Mouse (Mus musculus) embryo, embryonic 11.5 days (tissue): ENCODE data around the gene Amz2.
A peak's percentile ranks its signal among the peaks of the same experiment; 100 is the strongest.
"Not testable (repeated sequence)": the region's sequence is repeated elsewhere in the genome, so short reads cannot be mapped to it uniquely, and the experiment has no call there.

Experiments
- DNase-seq: peaks from one replicate; pipeline ENCODE4 v3.0.0-alpha.2; 2012; ENCODE audit warnings: low read depth, low spot score

The Amz2 gene

DNA sequence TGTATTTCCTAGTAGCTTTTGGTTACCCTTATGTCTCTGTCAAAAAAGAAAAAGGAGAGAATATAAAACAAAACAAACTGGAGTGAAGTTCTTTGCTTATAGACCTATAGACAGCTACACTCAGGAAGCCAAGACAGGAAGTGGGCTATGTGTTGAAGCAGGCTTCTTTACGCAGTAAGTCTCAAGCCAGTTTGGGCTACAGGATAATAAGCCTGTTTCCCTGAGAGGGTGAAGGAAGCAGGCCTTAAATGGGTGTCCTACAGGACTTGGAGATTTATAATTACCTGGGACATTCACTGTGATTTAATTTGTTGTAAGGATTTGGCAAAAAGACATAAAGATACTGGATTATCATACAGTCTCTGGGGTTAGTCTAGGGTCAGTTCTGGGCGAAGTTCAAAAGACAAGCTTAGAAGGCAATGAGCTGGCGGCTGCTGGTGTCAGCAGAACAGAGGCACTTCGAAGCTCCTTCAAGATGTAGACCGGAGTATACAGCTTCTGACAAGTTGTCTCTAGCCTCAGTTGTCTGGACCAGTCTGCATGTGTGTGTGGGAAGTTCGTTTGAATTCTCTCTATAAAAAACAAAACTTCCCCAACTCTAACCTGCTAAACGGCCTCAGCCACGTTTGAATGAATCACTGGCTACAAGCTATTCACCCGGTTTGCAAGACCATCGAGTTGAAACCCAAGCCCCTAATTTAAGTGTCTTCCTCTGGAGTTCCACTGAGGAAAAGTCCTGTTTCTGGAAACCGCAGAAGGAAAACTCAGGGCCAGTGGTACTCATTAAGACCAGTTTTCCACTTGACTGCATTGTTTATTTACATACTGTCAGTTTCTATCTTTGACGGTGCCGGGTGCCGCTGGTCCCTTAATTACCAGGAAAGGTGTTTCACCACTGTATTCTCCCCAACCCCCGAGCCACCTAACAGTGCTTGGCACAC, 45.4 kb downstream of the Amz2 start:
- no peak for DNase-seq

DNA sequence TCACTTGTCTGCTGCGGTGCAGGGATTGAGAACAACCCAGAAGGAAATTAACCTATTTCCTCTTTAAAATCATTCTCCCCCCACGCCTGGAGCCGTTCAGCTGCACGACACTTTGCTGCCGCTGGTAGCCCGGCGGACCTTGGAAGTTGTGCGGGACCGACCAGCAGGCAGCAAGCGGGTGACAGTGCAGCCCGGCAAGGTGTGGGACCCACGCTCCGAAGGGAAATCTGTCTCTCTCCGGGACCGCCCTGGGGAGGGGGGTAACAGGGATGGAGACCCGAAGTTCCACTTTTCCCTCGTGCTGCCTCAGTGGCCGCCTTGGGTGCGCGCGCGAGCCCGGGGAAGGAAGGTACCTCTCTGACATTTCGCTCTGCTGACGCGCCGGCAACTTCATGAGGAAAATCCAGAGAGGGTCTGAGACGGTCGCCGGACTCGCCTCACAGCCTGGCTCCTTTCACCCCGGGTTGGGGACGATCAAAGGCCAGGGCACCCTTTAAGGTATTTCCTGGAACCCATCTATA, 46.5 kb downstream of the Amz2 start:
- DNase-seq, result no peak

DNA sequence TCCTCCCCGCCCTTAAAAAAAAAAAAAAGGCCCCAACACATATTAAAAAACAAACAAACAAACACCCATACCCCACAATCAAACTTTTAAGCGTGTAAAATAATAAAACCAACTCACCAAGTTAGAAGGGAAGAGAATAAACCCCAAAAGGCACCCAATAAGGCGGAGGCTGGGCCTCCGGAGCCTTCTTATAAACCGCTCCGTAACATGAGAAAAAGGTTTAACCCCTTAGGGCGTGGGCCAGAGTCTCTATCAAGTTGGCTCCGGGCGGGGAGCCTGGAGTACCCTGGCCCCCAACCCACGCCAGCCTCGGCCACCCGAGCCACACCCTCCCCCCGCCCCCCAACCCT, 47.0 kb downstream of the Amz2 start:
- no peak for DNase-seq

DNA sequence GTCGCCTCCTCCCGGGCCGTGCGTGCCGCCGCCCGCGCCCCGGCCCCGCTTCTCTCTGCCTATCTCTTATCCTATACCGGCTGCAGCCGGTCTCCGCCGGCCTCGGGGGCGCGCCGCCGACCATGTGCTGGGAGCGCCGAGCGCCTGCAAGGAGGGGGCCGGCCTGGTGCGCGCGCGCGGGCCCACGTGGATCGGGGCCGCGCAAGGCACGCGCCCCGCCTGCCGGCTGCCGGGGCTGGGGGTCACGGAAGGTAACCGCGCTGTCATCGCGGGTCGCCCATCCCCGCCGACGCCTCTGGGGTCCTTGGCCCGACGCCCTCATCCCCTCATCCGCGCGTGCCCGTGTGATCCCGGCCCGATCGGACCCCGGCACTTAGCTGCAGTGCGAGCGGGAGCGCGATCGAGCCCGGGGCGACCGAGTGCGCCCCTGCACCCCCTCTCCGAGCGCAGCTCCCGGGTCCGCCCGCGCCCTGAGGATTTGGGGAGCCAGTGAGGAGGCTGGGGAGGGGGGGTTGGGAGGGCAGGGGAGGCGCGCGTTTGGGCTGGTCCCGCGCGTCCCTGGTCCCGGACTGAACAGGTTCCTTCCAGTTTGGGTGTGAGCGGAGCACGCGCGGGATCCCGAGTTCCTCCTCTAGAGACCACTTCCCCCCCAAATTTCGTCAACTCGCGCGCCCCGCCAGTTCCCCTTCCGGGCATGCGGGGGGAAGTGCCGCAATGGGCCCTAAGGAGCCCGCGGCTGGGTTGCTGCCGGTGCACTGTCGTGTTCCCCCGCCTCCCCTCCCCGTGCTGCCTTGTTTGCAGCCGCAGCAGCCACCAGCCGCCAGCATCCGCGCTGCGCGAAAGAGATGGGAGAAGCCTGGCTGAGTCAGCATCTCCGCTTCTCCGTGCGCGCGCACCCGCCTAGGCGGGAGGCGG, 47.7 kb downstream of the Amz2 start, which contains the start of the genes Arsg and Slc16a6:
Arsg (plus strand) TSS at position 204 of the 915 bp plus-strand sequence.
Slc16a6 (minus strand) TSS at position 428 of the 915 bp plus-strand sequence.
- peak; percentile 72 for DNase-seq

DNA sequence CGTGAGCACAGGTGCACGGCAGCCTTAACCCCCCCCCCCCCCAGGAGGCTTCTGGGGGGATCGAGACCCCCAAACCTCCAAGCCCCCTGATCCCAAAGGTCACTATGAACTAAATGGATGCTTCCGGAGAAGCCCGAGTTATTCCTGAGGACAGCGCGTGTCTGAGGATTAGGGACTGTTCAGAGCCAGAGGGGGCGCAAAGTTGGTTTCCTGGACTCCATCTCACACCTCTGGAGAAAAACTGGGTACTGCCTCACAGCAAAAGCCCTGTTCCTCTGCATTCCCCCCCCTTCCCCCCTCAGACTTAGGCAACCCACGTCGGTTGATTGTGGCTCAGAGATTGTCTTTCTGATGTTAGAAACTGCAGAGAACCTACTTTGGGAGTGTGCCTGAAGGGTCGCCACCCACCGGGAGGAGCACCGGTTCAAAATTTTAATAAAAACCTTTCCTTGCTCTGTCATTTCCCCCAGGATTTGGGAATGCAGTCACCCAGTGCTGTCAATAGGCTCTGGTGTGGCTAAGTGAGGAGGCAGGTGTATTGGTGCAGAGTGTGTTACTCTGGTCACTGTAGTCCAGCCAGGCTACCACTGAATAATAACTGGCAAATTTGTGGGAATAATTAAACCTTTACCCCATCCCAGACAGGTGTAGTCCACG, 48.5 kb downstream of the Amz2 start:
- DNase-seq, result no peak

GRCm38 (mm10) chr11:109474836-109475235, 49.1 kb downstream of the Amz2 start:
- DNase-seq, result no peak

GRCm38 (mm10) chr11:109475717-109476116, 50.0 kb downstream of the Amz2 start:
- no peak for DNase-seq

DNA sequence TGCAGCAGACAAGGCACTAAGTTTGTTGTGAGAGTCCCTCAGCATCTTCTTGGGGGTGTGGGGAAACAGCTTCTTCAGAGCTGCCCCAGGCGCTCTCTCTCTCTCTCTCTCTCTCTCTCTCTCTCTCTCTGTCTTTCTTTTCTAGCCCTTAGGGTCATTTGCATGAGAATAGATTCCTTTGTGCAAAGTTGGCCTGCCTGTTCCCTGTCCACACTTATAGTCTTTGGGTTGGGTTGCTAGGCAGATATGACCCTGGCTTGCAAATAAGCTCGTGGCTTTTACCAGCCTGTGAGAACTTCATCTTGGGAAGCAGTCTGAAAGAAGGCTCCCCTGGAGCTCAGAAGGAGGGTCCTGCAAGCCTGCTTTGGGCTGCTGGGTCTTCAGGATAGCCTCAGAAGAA, 50.5 kb downstream of the Amz2 start:
- no peak for DNase-seq

- no peak for DNase-seq
Observed at GRCm38 (mm10) chr11:109476653-109477052, 50.9 kb downstream of the Amz2 start.

GRCm38 (mm10) chr11:109477606-109478380, 52.0 kb downstream of the Amz2 start:
- no peak for DNase-seq

DNA sequence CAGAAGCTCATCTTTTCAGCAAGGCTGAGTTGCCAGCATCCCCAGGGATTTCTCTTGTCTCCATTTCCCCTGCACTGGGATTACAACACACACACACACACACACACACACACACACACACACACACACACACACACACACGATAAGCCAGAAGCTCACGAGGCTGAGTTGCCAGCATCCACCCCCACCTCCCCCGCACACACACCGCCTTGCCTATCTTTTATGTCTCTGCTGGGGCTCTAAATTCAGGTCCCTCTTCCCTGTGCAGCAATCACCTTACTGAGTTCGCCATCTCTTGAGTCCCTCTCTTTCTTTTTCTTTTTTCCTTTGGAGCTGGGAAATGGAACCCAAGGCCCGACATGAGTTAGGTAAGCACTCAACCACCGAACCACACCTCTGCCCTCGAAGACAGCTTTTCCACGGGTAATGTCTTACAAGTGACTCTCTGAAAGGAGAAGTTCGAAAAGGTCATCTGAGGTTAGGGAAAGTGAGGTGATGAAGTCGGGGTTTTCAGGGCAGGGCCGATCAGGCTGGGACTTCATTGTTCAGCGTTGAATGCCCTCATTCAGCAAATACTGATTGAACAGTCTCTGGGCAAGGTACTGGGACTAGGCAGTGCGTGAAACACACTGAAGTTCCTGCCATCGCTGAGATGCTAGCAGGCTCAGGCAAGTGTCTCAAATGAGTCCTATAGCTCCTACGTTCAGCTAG, 54.0 kb downstream of the Amz2 start:
- DNase-seq, result no peak

DNA sequence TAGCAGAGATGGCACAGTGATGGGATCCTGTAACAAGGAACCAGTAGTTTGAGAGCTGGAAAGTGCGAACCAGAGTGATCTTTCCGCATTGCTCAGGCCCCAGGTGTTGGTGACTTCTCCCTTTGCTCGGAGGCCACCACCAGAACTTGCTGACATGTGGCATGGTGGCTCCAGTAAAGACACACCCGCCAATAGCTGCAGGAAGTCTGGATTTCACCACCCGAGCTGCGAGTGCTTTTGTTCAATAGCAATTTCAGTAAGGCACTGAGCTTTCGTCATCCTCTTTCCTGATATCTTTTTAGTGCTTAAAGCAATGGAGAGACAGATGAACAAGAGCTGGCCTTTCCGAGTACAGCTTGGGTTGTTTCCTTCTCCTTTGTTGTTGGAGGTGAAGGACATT, 54.7 kb downstream of the Amz2 start:
- no peak for DNase-seq

DNA sequence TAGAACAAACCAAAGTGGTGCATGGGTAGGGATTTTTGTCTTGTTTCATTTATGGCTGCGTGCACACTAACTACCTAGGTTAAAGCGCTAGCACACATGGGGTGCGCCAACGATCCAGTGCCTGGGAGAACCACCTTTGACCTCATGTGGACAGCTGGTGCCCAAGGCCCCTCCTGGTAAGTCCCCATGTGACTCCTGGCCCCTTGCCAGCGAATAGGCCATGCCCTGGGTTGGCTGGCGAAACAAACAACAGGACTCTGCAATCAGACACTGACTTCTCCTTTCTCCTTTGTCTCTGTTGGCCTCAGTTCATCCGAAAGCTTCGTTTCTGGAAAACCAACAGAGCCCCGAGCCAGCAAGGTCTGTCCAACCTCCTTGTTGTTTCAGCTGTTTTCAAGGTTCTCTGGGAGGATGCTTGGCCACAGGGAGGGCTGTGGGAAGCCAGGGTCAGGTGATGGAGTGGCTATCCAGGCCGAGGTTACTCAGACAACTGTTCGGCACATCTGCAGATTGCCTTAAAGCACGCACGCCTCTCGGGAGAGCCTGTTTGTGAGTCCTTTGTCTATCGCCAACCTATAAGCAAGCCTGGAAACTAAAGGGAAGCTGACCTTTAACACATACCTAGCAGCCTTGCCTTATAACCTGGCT, 59.8 kb downstream of the Amz2 start:
- DNase-seq, result no peak

DNA sequence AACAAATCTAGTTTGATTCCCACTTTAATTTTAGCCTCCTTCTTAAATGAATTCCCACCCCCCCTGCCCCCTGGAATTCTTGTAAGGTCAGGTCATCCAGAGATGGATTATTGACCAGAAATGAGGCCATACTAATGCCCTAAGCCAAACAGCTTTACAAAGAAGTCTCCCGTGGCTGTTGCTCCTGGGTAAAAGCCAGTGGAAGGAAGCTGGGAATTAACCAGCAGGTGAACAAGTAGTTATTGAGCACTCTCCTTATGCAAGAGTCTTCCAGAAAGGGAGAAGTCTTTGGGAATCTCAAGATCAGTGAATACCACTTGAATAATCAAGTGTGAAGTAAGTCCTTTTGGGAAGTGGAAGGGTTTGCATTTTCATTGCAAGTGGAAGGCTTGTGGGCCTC, 61.4 kb downstream of the Amz2 start:
- no peak for DNase-seq

GRCm38 (mm10) chr11:109487991-109488684, 62.4 kb downstream of the Amz2 start:
- no peak for DNase-seq

DNA sequence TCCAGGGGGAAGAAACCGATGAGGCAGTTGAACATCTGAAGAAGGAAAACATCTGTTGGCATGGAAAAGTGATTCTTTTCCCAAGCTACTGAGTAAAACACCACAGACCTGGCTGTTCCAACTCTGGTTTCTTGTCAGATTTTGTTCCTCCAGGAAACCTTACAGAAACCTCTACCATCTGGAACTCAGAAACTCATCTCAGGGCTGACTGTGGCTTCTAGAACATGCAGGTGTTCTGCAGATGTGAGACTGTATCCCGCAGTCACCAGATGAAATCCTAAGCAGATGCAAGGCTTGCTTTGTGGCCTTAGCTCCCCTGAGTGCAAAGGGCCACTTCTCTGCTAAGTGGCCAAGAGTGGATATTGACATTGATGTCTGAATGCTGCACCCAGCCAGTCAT, 64.0 kb downstream of the Amz2 start:
- DNase-seq, result no peak

GRCm38 (mm10) chr11:109491844-109492243, 66.1 kb downstream of the Amz2 start:
- DNase-seq, result no peak

GRCm38 (mm10) chr11:109492847-109493464, 67.2 kb downstream of the Amz2 start:
- DNase-seq, result not testable (repeated sequence)
